Mouse (Mus musculus): ENCODE results near the gene Paics.
"Not testable (repeated sequence)": the region's sequence is repeated elsewhere in the genome, so short reads cannot be mapped to it uniquely, and the experiment has no call there.

Gene Paics

GRCm38 (mm10) chr5:76952112-76953040 is 1.3 kb downstream of the Paics start:
- DNase-seq (ENCODE audit: low spot score), result peak; percentile 35

- no peak for DNase-seq (ENCODE audit: low spot score)
Measured at GRCm38 (mm10) chr5:76953794-76954193, 2.7 kb downstream of the Paics start.

GRCm38 (mm10) chr5:76954271-76954900 is 3.3 kb downstream of the Paics start:
- DNase-seq (ENCODE audit: low spot score), result no peak

- DNase-seq (ENCODE audit: low spot score), result no peak
Measured at GRCm38 (mm10) chr5:76955474-76955873, 4.4 kb downstream of the Paics start.

- no peak for DNase-seq (ENCODE audit: low spot score)
Measured at GRCm38 (mm10) chr5:76957954-76958353, 6.8 kb downstream of the Paics start.

GRCm38 (mm10) chr5:76959587-76959986 is 8.5 kb downstream of the Paics start:
- DNase-seq (ENCODE audit: low spot score), result no peak

GRCm38 (mm10) chr5:76962545-76962944 is 11.4 kb downstream of the Paics start:
- DNase-seq (ENCODE audit: low spot score), result no peak

GRCm38 (mm10) chr5:76964651-76965050 is 13.5 kb downstream of the Paics start:
- DNase-seq (ENCODE audit: low spot score), result no peak

- DNase-seq (ENCODE audit: low spot score), result no peak
Measured at GRCm38 (mm10) chr5:76969250-76969649, 18.1 kb downstream of the Paics start.

- not testable (repeated sequence) for DNase-seq (ENCODE audit: low spot score)
Measured at GRCm38 (mm10) chr5:76971115-76971514, 20.0 kb downstream of the Paics start.

GRCm38 (mm10) chr5:76973488-76973887 is 22.4 kb downstream of the Paics start:
- DNase-seq (ENCODE audit: low spot score), result no peak

- no peak for DNase-seq (ENCODE audit: low spot score)
Measured at GRCm38 (mm10) chr5:76974207-76974553, 23.1 kb downstream of the Paics start.

GRCm38 (mm10) chr5:76974554-76975285 is 23.6 kb downstream of the Paics start, which contains the start of gene Srp72:
Srp72 (plus strand) TSS chr5:76974683.
- peak; percentile 92 for DNase-seq (ENCODE audit: low spot score)

GRCm38 (mm10) chr5:76975736-76976135 is 24.6 kb downstream of the Paics start:
- no peak for DNase-seq (ENCODE audit: low spot score)

- DNase-seq (ENCODE audit: low spot score), result no peak
Measured at GRCm38 (mm10) chr5:76984015-76984414, 32.9 kb downstream of the Paics start.

- DNase-seq (ENCODE audit: low spot score), result no peak
Measured at GRCm38 (mm10) chr5:76990789-76991188, 39.7 kb downstream of the Paics start.

GRCm38 (mm10) chr5:76993174-76993814 is 42.2 kb downstream of the Paics start:
- no peak for DNase-seq (ENCODE audit: low spot score)

GRCm38 (mm10) chr5:76998416-76998815 is 47.3 kb downstream of the Paics start:
- DNase-seq (ENCODE audit: low spot score), result peak; percentile 69

GRCm38 (mm10) chr5:77001192-77001591 is 50.1 kb downstream of the Paics start:
- DNase-seq (ENCODE audit: low spot score), result no peak

- no peak for DNase-seq (ENCODE audit: low spot score)
Measured at GRCm38 (mm10) chr5:77004051-77004821, 53.1 kb downstream of the Paics start, which contains the start of gene Arl9. Arl9 (plus strand) TSS chr5:77004055.

GRCm38 (mm10) chr5:77010352-77010751 is 59.2 kb downstream of the Paics start:
- DNase-seq (ENCODE audit: low spot score), result no peak

Measured in embryo, embryonic 10 days (tissue).